Mouse (Mus musculus) adrenal gland (tissue): ENCODE measurements around the gene Fam171a2.
"Not testable (repeated sequence)": the region's sequence is repeated elsewhere in the genome, so short reads cannot be mapped to it uniquely, and the experiment has no call there.

Experiments used
- intact Hi-C: fragments of 180-260 bp; cut with DNase I; formaldehyde crosslinking; loops from one replicate; pipeline ENCODE4 v1.15.1; 2025
- microRNA-seq, 2 experiments: library from miRNA; unstranded; fragments of <30 nt; microRNA quantifications; one replicate each; pipeline ENCODE4; 2019

Gene Fam171a2

GRCm38 (mm10) chr11:102396671-102397141 lies 50.8 kb downstream of the Fam171a2 start:
- intact Hi-C loops = no loop called here

GRCm38 (mm10) chr11:102396263-102396662 lies 51.2 kb downstream of the Fam171a2 start:
- intact Hi-C loops = no loop called here

- intact Hi-C loops = no loop called here
These were observed 52.2 kb downstream of the Fam171a2 start for GRCm38 (mm10) chr11:102395250-102395649.

GRCm38 (mm10) chr11:102394421-102395124 lies 52.9 kb downstream of the Fam171a2 start:
- intact Hi-C loops = no loop called here

- intact Hi-C loops = no loop called here
These were observed 53.6 kb downstream of the Fam171a2 start for GRCm38 (mm10) chr11:102393719-102394420.

- intact Hi-C loops = no loop called here
These were observed 54.2 kb downstream of the Fam171a2 start, which contains the start of gene Rundc3a for GRCm38 (mm10) chr11:102393238-102393634. Rundc3a (plus strand) TSS chr11:102393403.

- intact Hi-C loops = no loop called here
These were observed 54.8 kb downstream of the Fam171a2 start for GRCm38 (mm10) chr11:102392441-102393237.

- intact Hi-C loops = not testable (repeated sequence)
These were observed 58.0 kb downstream of the Fam171a2 start for GRCm38 (mm10) chr11:102389436-102389835.

Small RNA genes within 50 kb of the gene (microRNA-seq; reads per million reads assigned to microRNA genes)
- gene Mir6930 = 0.57 to 0.62 reads per million in 2 experiments
